Mouse (Mus musculus) neural tube, embryonic 12.5 days (tissue): ENCODE measurements around the gene Ube4b. TPM values are rescaled to one million over a fixed set of nuclear protein-coding genes. Genes with fewer than 3 reads are reported as not detected.
"Not testable (repeated sequence)": the region's sequence is repeated elsewhere in the genome, so short reads cannot be mapped to it uniquely, and the experiment has no call there.

ENCODE experiments used
- ATAC-seq: fragments of 200-750 bp; cut with Nextera tagmentation; 2 replicates; pipeline ENCODE4 v1.8.0; 2017; ENCODE audit warnings: low read depth, mild to moderate bottlenecking, moderate TSS enrichment, moderate library complexity; ENCODE audit not compliant: low FRiP score
- H3K27ac ChIP-seq: fragments of 300-500 bp; sonication (generic); 2 replicates; pipeline ENCODE4 v1.5.1; 2016
- H3K27me3 ChIP-seq: fragments of 300-500 bp; sonication (generic); replicated peaks from 2 replicates; pipeline ENCODE4 v1.6.1; 2016; ENCODE audit warnings: mild to moderate bottlenecking
- H3K36me3 ChIP-seq: fragments of 300-500 bp; sonication (generic); 2 replicates; pipeline ENCODE4 v1.6.1; 2016; ENCODE audit warnings: mild to moderate bottlenecking
- H3K4me1 ChIP-seq: fragments of 300-500 bp; sonication (generic); 2 replicates; pipeline ENCODE4 v1.6.1; 2016
- H3K4me2 ChIP-seq: fragments of 300-500 bp; sonication (generic); replicated peaks from 2 replicates; pipeline ENCODE4 v1.6.1; 2016; ENCODE audit warnings: mild to moderate bottlenecking
- H3K4me3 ChIP-seq: fragments of 300-500 bp; sonication (generic); 2 replicates; pipeline ENCODE4 v1.5.1; 2016
- H3K9ac ChIP-seq: fragments of 300-500 bp; sonication (generic); 2 replicates; pipeline ENCODE4 v1.6.1; 2016; ENCODE audit warnings: mild to moderate bottlenecking
- H3K9me3 ChIP-seq: fragments of 300-500 bp; sonication (generic); 2 replicates; pipeline ENCODE4 v1.6.1; 2016; ENCODE audit warnings: mild to moderate bottlenecking
- WGBS: fragments of 180-500 bp; shearing (Covaris S2); methylation state at CpG from one replicate; pipeline ENCODE4 v1.1.7; 2016; 5-methylcytosine and 5-hydroxymethylcytosine counted together
- polyA plus RNA-seq: library from polyadenylated mRNA; unstranded; fragments of >200 nt; fragmentation: Nextera tagmentation; extraction: Ambion mirVana; gene quantifications from 2 replicates; pipeline ENCODE4 v1.2.1, GENCODE M21; 2016

The Ube4b gene
- polyA plus RNA-seq, 1 experiment from 2014 or later = 77.5 TPM

GRCm38 (mm10) chr4:149454879-149455278 lies 28.3 kb upstream of the Ube4b start, which contains the start of gene Rbp7:
TSS of gene Rbp7 (minus strand) at chr4:149454978.
- 57% methylated on average over 8 of the region's 8 CpGs for WGBS
- no peak within 1 kb of the TSS for H3K4me2 ChIP-seq
- no peaks in the 10 kb centered on the region for H3K36me3 ChIP-seq
- H3K9me3 ChIP-seq = no peaks in the 10 kb centered on the region
- ATAC-seq = no peak
- no peaks in the 10 kb centered on the region for H3K27me3 ChIP-seq
- no peak within 1 kb of the TSS for H3K4me3 ChIP-seq
- no peak within 1 kb of the TSS for H3K27ac ChIP-seq
- H3K9ac ChIP-seq = no peak within 1 kb of the TSS
- no peaks in the 10 kb centered on the region for H3K4me1 ChIP-seq

GRCm38 (mm10) chr4:149454263-149454662 lies 27.7 kb upstream of the Ube4b start:
- H3K9ac ChIP-seq = no peak overlapping the region
- H3K4me3 ChIP-seq = no peak overlapping the region
- H3K4me1 ChIP-seq = no peaks in the 10 kb centered on the region
- no peak for ATAC-seq
- no peaks in the 10 kb centered on the region for H3K27me3 ChIP-seq
- no peaks in the 10 kb centered on the region for H3K36me3 ChIP-seq
- H3K4me2 ChIP-seq = no peak overlapping the region
- no peaks in the 10 kb centered on the region for H3K9me3 ChIP-seq
- H3K27ac ChIP-seq = no peak overlapping the region
- WGBS = 88% methylated on average over 17 of the region's 17 CpGs

DNA sequence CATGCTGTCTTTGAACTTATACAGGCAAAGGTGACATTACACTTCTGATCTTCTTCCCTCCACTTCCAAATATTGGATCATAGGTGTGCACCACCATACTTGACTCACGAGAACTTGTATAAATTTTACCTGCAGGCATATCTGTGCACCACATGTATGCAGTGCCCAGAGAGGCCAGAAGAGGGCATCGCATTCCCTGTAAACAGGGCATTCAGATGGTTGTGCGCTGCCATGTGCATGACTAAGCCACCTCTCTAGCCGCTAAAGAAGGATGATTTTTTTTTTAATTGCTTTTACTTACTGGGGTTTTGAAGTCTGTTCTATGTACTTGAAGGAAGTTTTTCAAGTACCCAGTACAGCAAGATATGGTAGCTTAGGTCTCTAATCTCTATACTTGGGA lies 27.1 kb upstream of the Ube4b start:
- H3K36me3 ChIP-seq = no peaks in the 10 kb centered on the region
- H3K4me2 ChIP-seq = no peak overlapping the region
- H3K4me1 ChIP-seq = no peaks in the 10 kb centered on the region
- H3K4me3 ChIP-seq = no peak overlapping the region
- H3K27me3 ChIP-seq = no peaks in the 10 kb centered on the region
- no peak for ATAC-seq
- 90% methylated on average over 4 of the region's 4 CpGs for WGBS
- no peak overlapping the region for H3K9ac ChIP-seq
- no peak overlapping the region for H3K27ac ChIP-seq
- H3K9me3 ChIP-seq = no peaks in the 10 kb centered on the region

- WGBS = 86% methylated on average over 3 of the region's 3 CpGs
- no peak overlapping the region for H3K4me2 ChIP-seq
- no peaks in the 10 kb centered on the region for H3K27me3 ChIP-seq
- no peak overlapping the region for H3K4me3 ChIP-seq
- no peaks in the 10 kb centered on the region for H3K36me3 ChIP-seq
- H3K27ac ChIP-seq = no peak overlapping the region
- H3K4me1 ChIP-seq = peaks cover 8% of the 10 kb centered on the region
- H3K9ac ChIP-seq = no peak overlapping the region
- H3K9me3 ChIP-seq = no peaks in the 10 kb centered on the region
- ATAC-seq = no peak
Observed at GRCm38 (mm10) chr4:149450636-149451035, 24.1 kb upstream of the Ube4b start.

GRCm38 (mm10) chr4:149446309-149446708 lies 19.8 kb upstream of the Ube4b start:
- Histone ChIP-seq H3K4me2 (peak overlapping the region; percentile 61), H3K27ac (peak overlapping the region; percentile 82), H3K9ac (no peak overlapping the region; the same call in 1 of the 2 replicates), H3K4me1 (peaks cover 10% of the 10 kb centered on the region), H3K4me3 (no peak overlapping the region), H3K9me3 (no peaks in the 10 kb centered on the region), H3K36me3 (no peaks in the 10 kb centered on the region), H3K27me3 (no peaks in the 10 kb centered on the region)
- no peak for ATAC-seq
- 36% methylated on average over 1 of the region's 1 CpGs for WGBS

GRCm38 (mm10) chr4:149445868-149446267 lies 19.3 kb upstream of the Ube4b start:
- peak overlapping the region; percentile 66 for H3K9ac ChIP-seq
- peaks cover 10% of the 10 kb centered on the region for H3K4me1 ChIP-seq
- H3K4me3 ChIP-seq = no peak overlapping the region
- peak; percentile 71 for ATAC-seq
- H3K9me3 ChIP-seq = no peaks in the 10 kb centered on the region
- H3K27ac ChIP-seq = peak overlapping the region; percentile 82
- H3K36me3 ChIP-seq = no peaks in the 10 kb centered on the region
- no peaks in the 10 kb centered on the region for H3K27me3 ChIP-seq
- WGBS = 5% methylated on average over 11 of the region's 11 CpGs
- H3K4me2 ChIP-seq = peak overlapping the region; percentile 61

- Histone ChIP-seq H3K4me1 (peaks cover 10% of the 10 kb centered on the region), H3K27ac (peak overlapping the region; percentile 82), H3K36me3 (no peaks in the 10 kb centered on the region), H3K9ac (peak overlapping the region; percentile 66), H3K4me2 (peak overlapping the region; percentile 61), H3K27me3 (no peaks in the 10 kb centered on the region), H3K9me3 (no peaks in the 10 kb centered on the region), H3K4me3 (peak overlapping the region; percentile 31)
- peak; percentile 98 for ATAC-seq
- WGBS = under 1% methylated on average over 36 of the region's 36 CpGs
Observed at GRCm38 (mm10) chr4:149444964-149445701, 18.6 kb upstream of the Ube4b start.

- Histone ChIP-seq H3K36me3 (no peaks in the 10 kb centered on the region), H3K4me2 (peak overlapping the region; percentile 61; the same call in 1 of the 2 replicates), H3K4me3 (no peak overlapping the region), H3K9ac (no peak overlapping the region), H3K9me3 (no peaks in the 10 kb centered on the region), H3K4me1 (peaks cover 10% of the 10 kb centered on the region), H3K27me3 (no peaks in the 10 kb centered on the region), H3K27ac (no peak overlapping the region; the same call in 1 of the 2 replicates)
- 68% methylated on average over 1 of the region's 1 CpGs for WGBS
- no peak for ATAC-seq
Observed at GRCm38 (mm10) chr4:149444465-149444864, 17.9 kb upstream of the Ube4b start.

DNA sequence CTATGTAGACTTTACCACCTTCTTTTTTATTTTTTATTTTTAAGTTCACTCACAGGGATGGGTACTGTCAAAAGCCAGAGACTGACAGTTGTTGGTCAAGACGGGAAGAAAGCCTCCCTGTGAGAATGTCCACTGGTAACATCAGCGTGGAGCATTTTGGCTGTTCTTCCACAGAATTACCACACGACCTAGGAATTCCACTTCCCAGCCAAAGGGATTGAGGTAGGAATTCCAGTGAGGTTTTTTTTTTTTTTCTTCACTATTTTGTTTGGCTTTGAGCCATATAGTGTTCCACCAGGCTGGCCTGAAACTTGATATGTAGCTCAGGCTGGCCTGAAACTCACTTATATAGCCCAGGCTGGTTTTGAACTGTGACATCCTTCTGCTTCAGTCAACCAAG lies 15.9 kb upstream of the Ube4b start:
- no peaks in the 10 kb centered on the region for H3K27me3 ChIP-seq
- ATAC-seq = no peak
- no peak overlapping the region for H3K27ac ChIP-seq
- H3K4me1 ChIP-seq = peaks cover 10% of the 10 kb centered on the region
- no peak overlapping the region for H3K4me2 ChIP-seq
- no peak overlapping the region for H3K9ac ChIP-seq
- no peaks in the 10 kb centered on the region for H3K36me3 ChIP-seq
- 68% methylated on average over 3 of the region's 3 CpGs for WGBS
- no peak overlapping the region for H3K4me3 ChIP-seq
- no peaks in the 10 kb centered on the region for H3K9me3 ChIP-seq

GRCm38 (mm10) chr4:149440576-149440975 lies 14.0 kb upstream of the Ube4b start:
- Histone ChIP-seq H3K4me1 (peaks cover 2% of the 10 kb centered on the region; the same call in 1 of the 2 replicates), H3K9me3 (no peaks in the 10 kb centered on the region), H3K9ac (no peak overlapping the region), H3K36me3 (no peaks in the 10 kb centered on the region), H3K27ac (no peak overlapping the region), H3K27me3 (no peaks in the 10 kb centered on the region), H3K4me3 (no peak overlapping the region), H3K4me2 (no peak overlapping the region)
- 57% methylated on average over 8 of the region's 8 CpGs for WGBS
- ATAC-seq = no peak

DNA sequence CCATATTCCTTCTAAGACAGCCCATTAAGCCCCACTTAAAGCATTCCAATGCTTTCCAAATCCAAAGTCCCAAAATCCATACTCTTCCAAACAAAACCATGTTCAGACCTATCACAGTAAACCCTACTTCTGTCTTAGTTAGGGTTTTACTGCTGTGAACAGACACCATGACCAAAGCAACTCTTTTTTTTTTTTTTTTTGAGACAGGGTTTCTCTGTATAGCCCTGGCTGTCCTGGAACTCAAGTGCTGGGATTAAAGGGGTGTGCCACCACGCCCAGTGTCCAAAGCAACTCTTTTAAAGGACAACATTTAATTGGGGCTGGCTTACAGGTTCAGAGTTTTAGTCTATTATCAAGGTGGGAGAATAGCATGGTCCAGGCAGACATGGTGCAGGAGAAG lies 5.3 kb upstream of the Ube4b start:
- not testable (repeated sequence) for H3K36me3 ChIP-seq, H3K4me2 ChIP-seq, H3K9me3 ChIP-seq

GRCm38 (mm10) chr4:149429592-149429991 lies 3.0 kb upstream of the Ube4b start:
- Histone ChIP-seq H3K9me3 (no peaks in the 10 kb centered on the region), H3K36me3 (no peaks in the 10 kb centered on the region), H3K4me1 (peaks cover 3% of the 10 kb centered on the region), H3K9ac (no peak overlapping the region), H3K27ac (no peak overlapping the region), H3K27me3 (no peaks in the 10 kb centered on the region), H3K4me3 (no peak overlapping the region), H3K4me2 (no peak overlapping the region)
- 85% methylated on average over 5 of the region's 5 CpGs for WGBS
- no peak for ATAC-seq

More for the DNA sequence above, 5.3 kb upstream of the Ube4b start:
- H3K4me1 ChIP-seq, H3K27me3 ChIP-seq, H3K4me3 ChIP-seq, H3K9ac ChIP-seq, H3K27ac ChIP-seq, ATAC-seq: not testable (repeated sequence)
- WGBS = 79% methylated on average over 1 of the region's 1 CpGs

- Histone ChIP-seq H3K27me3 (no peaks in the 10 kb centered on the region), H3K9me3 (no peaks in the 10 kb centered on the region), H3K9ac (peak overlapping the region; percentile 84), H3K4me2 (peak overlapping the region; percentile 76), H3K4me1 (peaks cover 18% of the 10 kb centered on the region), H3K4me3 (peak overlapping the region; percentile 85), H3K27ac (peak overlapping the region; percentile 96), H3K36me3 (no peaks in the 10 kb centered on the region)
- peak; percentile 81 for ATAC-seq
- WGBS = under 1% methylated on average over 35 of the region's 35 CpGs
Observed at GRCm38 (mm10) chr4:149425801-149426292, 702 bp downstream of the Ube4b start.
